Mouse (Mus musculus): ENCODE measurements at regions not wholly inside any gene's neighbourhood (a gene's known extent, or its start where the extent isn't known, plus 50 kb on each side); places are given as distances from the start of the nearest gene placed in this dataset.

- TF ChIP-seq POLR2A (IDR thresholded peaks at IDR 0.05; ENCODE audit: low read depth, low read length) (no peak), CTCF (IDR thresholded peaks at IDR 0.05; ENCODE audit: borderline replicate concordance, insufficient read depth, low read length) (no peak)
These were observed 108.4 kb downstream of the Wdr11 start for GRCm38 (mm10) chr7:129699931-129700570.

Data from embryonic fibroblast, embryonic 13.5 days (primary cell).